In the genomic region with DNA sequence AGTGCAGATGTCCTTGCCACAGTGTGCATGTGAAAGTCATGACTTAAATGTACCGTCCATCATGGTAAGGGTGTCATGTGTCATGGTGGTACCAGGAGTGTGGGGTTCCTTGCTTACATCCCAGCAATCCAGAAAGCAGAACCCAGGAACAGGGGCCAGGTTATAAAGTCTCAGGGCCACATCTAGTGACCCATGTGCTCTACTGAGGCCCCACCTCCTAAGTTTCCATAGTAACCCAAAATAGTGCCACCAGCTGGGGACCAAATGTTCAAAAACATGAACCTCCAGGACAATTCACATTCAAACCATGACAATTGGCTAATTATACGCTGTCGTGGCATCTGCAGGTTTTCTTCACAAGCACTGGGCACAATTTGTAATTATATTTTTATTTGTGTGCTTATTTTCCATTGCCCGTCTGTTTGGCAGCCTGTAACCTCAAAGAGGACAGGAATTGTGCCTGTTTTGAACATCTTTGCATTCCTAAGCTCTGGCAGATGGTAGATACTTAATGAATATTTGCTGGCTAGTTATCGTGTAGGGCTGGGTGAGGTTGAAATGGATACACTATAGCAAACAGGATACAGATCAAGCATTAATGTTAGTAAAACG, we compare ENCODE assay signal across 18 mouse cellular contexts.
DNase-seq lines count a peak whose midpoint lies in the region; ATAC-seq lines count a peak whose summit lies in the region.
"Had no signal": no experiment of that assay in that cellular context is flagged by ENCODE, and none has a peak within 500 bp of the region (broad histone marks: within the 10 kb centered on the region; RNA-seq: fewer than 3 reads in every experiment).

No protein-coding gene starts in this region.

- H3K9ac ChIP-seq in embryonic facial prominence, embryonic 14.5 days (ENCODE audit: low read depth, low read length) = no peak overlapping the region
- H3K9ac ChIP-seq: heart, embryonic 12.5 days; liver, embryonic 15.5 days had no signal

- no peaks in the 10 kb centered on the region for H3K9me3 ChIP-seq in embryonic facial prominence, embryonic 14.5 days (ENCODE audit: control insufficient read depth, low read length)
- H3K9me3 ChIP-seq: heart, embryonic 12.5 days; liver, embryonic 15.5 days had no signal

- H3K27me3 ChIP-seq in embryonic facial prominence, embryonic 14.5 days (replicated peaks; ENCODE audit: control insufficient read depth, insufficient read depth, low read length) = no peaks in the 10 kb centered on the region
- H3K27me3 ChIP-seq: heart, embryonic 12.5 days had no signal

- no peak overlapping the region for H3K4me2 ChIP-seq in embryonic facial prominence, embryonic 14.5 days (ENCODE audit: low read depth, low read length)
- H3K4me2 ChIP-seq: heart, embryonic 12.5 days; liver, embryonic 15.5 days had no signal

- peak overlapping the region; percentile 39; the same call in 1 of the 2 replicates for H3K27ac ChIP-seq in embryonic facial prominence, embryonic 14.5 days (replicated peaks; ENCODE audit: low read depth, low read length)
- H3K27ac ChIP-seq: liver, embryonic 15.5 days; stomach, postnatal 0 days had no signal

- H3K36me3 ChIP-seq in embryonic facial prominence, embryonic 14.5 days (ENCODE audit: control insufficient read depth, insufficient read depth, low read length) = no peaks in the 10 kb centered on the region
- H3K36me3 ChIP-seq: heart, embryonic 12.5 days; liver, embryonic 15.5 days had no signal

- DNase-seq in cerebellum, postnatal 4 days (ENCODE audit: low spot score in 2 of 2) = no peak
- peak; percentile 29 for DNase-seq in layer of hippocampus, adult 11-12 months (ENCODE audit: low spot score)
- no peak for DNase-seq in layer of hippocampus, postnatal 25 days (ENCODE audit: extremely low spot score in 1 of 2, low spot score in 1 of 2)
- DNase-seq in Muller cell, postnatal 12 days (ENCODE audit: inconsistent ontology term) = peak; percentile 56
- DNase-seq in embryonic facial prominence, embryonic 14.5 days (ENCODE audit: low spot score) = no peak
- no peak for DNase-seq in spleen, adult 12 weeks (ENCODE audit: low spot score)
- DNase-seq in frontal cortex, postnatal 36 days (ENCODE audit: low spot score in 2 of 2) = no peak
- DNase-seq: adrenal gland, postnatal 10 days; gastrocnemius, postnatal 14 days; kidney, adult 2 months; kidney, postnatal 4 days; lung, postnatal 4 days; thymus, postnatal 4 days had no signal

- 41% methylated on average over 6 of the region's 6 CpGs for WGBS in embryonic facial prominence, embryonic 14.5 days

- ATAC-seq in cerebellum, adult (ENCODE audit: insufficient number of reproducible peaks, low FRiP score, low TSS enrichment) = peak; percentile 43
- ATAC-seq in embryonic facial prominence, embryonic 14.5 days (ENCODE audit: low read depth) = 0 out of 2 replicates have a peak, but pooled peaks have one; percentile 15

- H3K4me1 ChIP-seq in embryonic facial prominence, embryonic 14.5 days (ENCODE audit: control insufficient read depth, insufficient read depth, low read length) = peaks cover 22% of the 10 kb centered on the region; the same call in 1 of the 2 replicates
- H3K4me1 ChIP-seq: heart, embryonic 12.5 days; liver, embryonic 15.5 days had no signal

- H3K4me3 ChIP-seq in embryonic facial prominence, embryonic 14.5 days (ENCODE audit: low read depth, low read length) = no peak overlapping the region
- H3K4me3 ChIP-seq: heart, embryonic 12.5 days; liver, embryonic 15.5 days; myocyte had no signal

Comparison
In these comparisons a context has a peak if more than half of its experiments do, and no peak if none do; other contexts are left out.
1. DNase-seq: peak in layer of hippocampus, adult 11-12 months (single experiment) and Muller cell, postnatal 12 days (single experiment); none in cerebellum, postnatal 4 days (0 of 2), layer of hippocampus, postnatal 25 days (0 of 2), embryonic facial prominence, embryonic 14.5 days (single experiment), spleen, adult 12 weeks (single experiment) and frontal cortex, postnatal 36 days (0 of 2).